Mouse (Mus musculus) thymus, postnatal 0 days (tissue): ENCODE measurements at regions not wholly inside any gene's neighbourhood (a gene's known extent, or its start where the extent isn't known, plus 50 kb on each side); places are given as distances from the start of the nearest gene placed in this dataset.
"Not testable (repeated sequence)": the region's sequence is repeated elsewhere in the genome, so short reads cannot be mapped to it uniquely, and the experiment has no call there.

Experiments used
- DNase-seq: peaks from one replicate; pipeline ENCODE4 v3.0.0-alpha.2; 2015; ENCODE audit warnings: low spot score

DNA sequence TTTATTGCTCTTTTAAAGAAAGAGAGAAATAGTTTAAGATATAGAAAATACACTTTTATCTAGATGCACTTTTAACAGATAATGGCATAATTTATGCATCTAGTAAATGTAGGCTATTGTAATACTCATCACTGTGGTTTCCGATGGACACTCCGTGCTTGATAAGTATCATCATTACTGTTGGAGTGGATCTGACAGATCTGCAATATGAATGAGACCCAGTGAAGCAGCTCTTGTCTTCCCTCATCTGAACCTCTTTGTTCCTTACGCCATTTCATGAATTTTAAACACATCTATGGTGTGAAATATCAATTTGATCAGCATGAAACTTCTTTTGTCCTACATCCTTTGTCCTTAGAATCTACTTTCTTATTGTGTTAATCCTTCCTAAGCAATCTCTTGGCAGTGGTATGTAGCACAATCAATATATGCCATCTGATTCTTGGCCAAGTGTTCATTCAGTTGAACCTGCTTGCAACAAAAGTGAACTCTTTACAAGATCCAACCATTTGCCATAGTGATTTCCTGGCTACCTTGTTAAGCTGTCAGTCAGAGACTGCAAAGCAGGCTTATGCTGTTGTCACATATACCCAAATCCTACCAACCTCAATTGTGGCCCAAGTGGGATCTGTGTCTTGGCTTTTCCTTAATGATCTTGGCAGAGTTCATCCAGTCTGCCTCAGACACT, 452.0 kb upstream of the Dab2 start:
- no peak for DNase-seq

DNA sequence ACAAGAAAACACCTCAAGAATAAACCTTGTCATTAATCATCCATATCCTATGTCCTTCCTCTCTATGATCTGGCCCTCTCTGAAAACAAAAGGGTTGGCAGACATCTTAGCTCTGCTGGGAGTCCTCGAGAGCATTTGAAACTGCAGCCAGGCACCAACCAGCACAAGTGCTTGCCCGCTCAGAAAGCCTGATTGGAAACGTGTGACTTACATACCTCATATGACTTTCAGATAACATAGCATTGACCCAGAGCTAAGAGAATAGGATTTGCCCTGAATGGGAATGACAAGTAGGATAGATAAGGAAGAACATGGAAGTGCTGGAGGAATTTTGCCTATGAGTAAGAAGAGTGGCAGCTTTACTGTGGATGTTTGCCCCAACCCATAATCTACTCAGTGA, 447.1 kb upstream of the Dab2 start:
- no peak for DNase-seq

DNA sequence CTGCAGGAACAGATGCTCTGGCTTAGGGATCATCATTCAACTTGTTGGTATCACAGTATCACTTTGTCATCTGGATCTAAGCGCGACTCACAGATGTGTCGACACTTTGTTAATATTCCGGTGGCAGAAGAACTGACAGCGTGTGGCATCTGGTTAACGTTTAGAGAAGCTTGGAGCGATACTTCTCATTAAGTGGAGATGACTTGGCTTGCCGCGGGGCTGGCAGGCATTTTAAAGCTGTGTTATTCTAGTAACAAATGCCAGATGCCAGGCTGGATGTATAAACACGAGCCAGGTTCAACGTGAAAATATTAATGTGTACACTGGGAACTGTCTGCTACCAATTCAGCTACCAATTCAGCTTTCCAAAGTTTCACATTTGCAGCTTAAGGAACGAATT, 430.3 kb upstream of the Dab2 start:
- no peak for DNase-seq

DNA sequence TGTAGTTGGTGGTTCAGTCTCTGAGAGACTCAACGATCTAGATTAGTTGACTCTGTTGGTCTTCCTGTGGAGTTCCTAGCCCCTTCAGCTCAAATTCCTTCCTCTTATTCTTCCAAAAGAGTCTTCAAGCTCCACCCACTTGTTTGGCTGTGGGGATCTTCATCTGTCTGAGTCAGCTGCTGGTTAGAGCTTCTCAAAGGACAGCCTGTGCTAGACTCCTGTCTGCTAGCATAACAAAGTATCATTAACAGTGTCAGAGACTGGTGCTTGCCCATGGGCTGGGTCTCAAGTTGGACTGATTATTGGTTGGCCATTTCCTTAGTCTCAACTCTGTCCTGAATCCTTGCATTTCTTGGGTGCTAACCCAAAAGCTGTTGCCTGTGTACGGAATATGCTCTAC, 429.7 kb upstream of the Dab2 start:
- DNase-seq = no peak

DNA sequence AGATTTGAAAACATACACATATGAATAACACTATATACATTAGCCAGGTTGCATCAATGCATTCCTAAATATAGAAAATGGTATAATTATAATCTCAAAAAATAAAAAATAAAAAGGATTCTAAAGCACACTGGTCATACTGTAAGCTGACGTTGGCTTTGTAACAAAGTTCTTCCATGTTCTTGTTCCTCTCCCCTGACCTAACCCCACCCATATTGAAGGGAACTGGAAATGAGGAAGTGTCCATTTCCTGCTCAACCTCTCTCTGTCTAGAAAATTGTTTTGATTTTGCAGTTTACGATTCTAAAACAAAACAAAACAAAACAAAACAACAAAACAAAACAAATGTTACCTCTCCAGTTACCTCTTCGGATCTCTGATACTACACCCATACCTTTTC, 427.5 kb upstream of the Dab2 start:
- no peak for DNase-seq

DNA sequence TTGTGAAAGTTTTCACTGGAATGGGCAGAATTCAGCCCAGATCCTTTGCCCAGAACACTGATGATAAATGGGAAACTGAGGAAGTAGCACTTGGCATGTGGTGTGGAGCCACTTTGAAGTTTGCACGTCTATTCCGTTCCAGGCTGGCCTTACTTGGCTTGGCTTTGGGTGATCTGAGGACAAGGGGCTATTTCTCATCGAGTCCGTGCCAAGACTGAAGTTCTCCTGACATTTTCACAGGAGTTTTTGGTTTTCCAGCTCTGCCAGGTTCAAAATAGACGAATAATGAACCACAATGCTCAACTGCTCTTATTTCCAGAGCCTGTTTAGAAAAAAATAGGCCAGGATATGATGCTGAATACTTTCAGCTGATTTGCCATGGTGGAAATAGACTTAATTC, 421.8 kb upstream of the Dab2 start:
- DNase-seq = no peak

DNA sequence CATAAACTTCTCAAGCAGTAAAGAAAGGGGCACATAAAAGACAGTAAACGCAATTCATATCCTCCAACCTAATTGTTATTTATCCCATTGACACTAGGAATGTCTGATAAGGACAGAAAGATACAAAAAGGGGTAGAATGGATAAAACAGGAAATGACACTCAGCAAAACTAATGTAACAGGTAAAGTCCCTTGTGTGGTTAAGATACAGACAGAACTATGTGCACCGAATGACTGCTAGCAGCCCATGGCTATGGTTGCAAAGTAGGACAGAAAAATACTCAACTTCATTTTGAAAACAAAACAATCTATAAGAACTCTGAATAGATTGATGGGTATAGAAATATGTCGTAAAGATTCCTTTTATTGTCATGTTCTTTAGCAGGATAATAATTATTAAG, 408.4 kb upstream of the Dab2 start:
- no peak for DNase-seq

DNA sequence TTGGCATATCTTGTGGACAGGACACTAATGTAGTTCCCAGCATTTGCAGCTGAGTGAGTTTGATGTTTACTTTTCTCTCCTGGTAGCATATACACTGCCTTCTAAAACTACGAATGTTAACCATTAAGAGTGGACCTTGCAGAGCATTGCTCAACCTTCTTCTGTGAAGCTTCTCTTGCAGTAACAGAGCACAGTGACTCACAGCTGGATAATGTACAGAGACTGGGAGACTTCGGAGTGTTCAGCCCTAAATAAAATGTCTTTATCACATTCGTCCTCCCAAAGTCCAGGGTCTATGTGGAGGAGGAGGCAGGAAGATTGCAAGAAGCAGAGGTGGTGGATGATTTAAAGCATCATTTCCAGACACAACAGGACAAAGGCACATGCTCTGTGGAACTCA, 407.6 kb upstream of the Dab2 start:
- no peak for DNase-seq

DNA sequence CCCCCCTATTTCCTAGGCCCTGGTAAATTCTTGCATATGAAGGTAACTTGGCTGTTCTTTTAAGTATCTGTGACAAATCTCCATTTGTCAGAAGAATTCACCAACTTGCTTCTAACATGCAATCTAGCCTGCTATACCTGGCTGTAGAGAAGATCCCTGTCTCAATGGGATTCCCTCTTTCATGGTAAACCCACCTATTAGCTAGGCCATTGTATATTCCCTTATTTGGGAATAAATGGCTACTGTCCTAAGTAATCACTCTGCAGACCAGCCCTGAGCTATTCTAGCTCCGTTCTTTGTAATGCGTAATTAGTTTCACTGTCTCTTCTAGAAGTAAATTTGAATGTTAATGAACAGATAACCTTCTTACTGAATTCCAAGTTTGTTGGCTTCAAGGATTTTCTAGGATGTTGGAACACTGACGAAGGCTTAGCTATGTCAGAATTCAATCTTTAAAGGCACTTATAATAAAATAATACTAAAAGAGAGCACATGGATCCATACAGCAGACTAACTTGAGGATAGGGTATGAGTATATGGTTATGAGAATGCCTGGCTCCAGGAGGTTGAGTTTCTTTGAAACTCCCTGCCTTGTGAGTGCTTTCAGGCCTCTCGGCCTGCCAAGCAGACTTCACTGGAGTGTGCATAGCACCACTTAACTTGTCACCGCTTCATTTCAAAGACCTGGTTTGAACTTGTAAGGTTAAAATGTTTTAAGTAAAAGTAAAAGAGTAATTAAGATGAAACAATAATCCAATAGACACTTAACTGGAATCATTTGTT, 403.7 kb upstream of the Dab2 start:
- not testable (repeated sequence) for DNase-seq

DNA sequence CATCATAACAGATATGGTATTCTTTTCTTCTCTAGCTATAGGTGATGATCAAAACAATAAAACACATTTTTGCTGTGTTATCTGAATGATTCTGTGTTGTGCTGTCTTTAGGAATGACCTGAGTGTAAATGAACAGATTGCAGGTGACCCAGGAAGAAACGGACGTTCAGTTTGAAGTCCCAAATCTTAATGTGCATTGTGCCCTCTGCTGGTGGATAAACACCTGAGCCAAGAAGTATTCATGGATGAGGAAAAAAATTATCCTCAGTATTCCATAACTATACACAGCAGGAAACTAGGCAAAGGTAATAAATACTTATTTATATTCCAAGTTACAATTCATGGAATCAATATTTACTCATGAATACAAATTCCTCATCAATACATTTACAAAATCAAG, 384.3 kb upstream of the Dab2 start:
- DNase-seq = peak; percentile 48

DNA sequence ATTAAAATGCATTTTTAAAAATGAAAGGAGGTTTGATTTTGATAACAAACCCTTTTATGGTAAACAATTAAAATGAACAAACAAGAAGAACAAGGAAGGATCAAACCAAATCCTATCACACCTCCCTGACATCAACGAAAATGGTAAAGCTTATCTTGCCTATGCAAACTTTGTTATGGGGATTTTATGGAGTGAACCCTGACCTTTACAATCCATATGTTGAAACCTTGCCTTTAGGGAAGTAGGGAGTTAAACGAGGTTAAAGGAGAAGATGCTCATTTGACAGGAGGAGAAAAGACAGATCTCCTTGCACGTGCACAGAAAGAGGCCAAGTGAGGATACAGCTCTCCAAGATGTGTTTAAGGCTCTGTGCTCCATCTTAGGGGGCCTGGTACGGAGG, 379.5 kb upstream of the Dab2 start:
- no peak for DNase-seq

DNA sequence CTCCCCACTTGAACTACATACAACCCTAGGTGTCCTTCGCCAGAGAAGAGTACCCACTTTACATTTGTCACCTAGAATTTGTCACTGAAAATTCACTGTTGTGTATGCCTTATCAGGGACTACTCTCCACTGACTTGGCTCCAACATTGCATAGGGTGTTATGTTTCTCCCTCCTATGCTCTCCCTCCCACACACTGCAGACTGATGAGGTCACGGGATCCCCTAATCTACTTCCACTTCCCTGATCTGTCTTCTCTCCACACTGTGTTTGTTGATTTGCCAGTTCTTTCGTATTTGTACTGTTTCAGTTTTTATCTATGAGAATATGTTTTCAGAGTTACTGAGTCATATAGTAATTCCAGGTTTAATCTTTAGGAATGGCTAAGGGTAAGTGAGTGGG, 371.8 kb upstream of the Dab2 start:
- DNase-seq = no peak

DNA sequence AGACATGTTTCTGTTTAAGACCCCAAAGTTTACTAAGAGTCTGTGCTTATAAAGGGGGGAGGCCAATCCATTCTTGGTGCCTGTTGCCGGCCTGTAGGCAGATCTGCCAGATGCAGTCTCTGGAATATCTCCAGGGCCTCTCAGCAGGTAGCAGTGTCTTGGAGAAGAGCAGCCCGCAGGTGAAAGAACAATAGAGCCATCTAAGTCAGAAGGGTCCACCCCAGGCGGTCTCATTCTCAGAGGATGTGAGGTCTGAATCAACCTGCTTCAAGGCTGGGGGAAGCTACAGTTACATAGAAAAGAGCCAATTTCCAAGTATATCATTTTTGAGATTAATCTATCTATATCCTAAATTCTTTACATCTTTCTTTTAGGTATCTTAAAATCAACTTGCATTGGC, 366.0 kb upstream of the Dab2 start:
- DNase-seq = no peak

DNA sequence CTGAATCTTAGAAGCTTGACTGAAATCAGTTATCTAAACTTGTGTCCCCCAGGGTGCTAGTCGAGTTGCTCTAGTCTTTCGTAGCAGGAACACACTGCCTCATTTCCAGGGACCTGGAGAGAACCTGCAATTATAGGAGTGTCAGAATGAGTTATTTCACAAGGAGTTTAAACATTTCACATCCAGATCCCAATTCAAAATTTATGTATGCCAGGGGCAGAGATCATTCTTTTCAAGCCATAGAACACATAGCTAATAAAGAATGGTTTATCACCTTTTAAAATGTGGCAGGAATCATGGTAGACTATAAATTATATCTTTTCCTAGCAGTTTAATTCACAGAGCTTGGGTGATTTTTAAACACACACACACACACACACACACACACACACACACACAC, 358.6 kb upstream of the Dab2 start:
- DNase-seq = no peak

DNA sequence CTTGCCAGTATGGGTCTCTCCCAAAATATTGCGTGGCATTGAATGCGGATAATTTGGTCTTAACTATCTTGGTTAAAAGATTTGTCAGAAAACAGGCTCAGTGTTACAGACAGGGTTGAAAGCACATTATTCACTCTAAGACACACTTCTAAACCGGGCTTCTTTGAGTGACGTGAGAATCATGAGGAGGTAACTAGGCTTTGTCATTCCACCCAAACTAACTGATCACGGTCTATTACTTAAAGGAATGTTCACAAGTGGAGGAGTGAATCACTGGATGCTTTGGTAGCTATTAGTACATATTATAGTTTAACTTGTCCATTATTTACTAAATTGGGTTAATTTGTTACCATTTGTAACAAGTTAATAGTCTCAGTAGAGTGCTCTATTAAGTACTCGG, 352.9 kb upstream of the Dab2 start:
- no peak for DNase-seq

DNA sequence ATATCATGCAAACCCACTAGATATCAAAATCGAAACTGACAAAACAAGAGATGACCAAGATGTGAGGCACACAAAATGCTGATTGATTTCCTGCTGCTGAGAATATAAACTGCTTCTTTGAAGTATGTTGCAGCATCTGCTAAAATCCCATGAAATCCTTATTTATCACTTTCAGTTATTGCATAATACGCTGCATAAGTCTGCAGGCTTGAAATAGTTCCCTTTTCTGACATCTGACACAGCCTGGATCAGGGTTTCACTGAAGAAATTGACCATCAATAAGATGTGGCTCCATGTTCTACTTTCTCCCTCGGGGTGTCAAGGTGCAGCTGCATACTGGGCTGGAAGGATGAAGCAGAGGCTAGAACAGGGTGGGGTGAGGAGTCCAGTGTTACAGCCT, 348.7 kb upstream of the Dab2 start:
- no peak for DNase-seq

DNA sequence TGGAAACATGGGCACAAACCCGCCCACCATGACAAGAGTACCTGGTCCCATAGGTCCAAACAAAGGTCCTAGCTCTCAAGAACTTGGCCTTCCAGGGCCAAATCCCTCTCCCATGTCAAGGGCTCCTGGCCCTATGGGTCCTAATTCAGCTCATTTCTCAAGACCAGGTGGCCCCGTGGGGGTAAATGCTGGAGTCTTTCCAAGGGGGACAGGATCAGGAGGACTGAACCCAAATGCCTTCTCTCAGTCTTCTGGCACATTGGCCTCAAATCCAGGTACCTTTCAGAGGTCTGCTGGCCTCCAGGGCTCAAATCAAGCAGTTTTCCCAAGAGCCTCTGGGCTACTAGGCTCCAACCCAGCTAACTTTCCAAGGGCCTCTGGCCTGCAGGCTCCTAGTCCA, 347.9 kb upstream of the Dab2 start:
- DNase-seq = not testable (repeated sequence)

DNA sequence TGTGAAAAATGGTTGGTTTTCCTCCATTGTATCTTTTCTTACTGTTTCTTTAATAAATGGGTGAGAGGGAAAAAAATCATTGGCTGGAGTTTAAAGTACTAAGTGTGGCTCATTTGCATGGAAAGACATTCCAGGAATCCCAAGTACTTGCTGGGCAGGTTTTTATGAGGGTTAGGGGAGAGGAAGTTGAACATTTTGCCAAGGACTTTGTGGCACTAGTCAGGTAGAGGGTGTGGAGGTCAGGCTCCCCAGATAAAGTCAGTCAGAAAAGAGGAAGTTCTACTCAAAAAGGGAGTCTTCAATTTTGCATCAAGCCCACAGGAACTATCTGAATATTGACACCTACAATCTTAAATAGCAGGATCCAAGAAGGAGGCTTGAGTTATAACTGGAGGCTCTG, 346.5 kb upstream of the Dab2 start:
- no peak for DNase-seq

DNA sequence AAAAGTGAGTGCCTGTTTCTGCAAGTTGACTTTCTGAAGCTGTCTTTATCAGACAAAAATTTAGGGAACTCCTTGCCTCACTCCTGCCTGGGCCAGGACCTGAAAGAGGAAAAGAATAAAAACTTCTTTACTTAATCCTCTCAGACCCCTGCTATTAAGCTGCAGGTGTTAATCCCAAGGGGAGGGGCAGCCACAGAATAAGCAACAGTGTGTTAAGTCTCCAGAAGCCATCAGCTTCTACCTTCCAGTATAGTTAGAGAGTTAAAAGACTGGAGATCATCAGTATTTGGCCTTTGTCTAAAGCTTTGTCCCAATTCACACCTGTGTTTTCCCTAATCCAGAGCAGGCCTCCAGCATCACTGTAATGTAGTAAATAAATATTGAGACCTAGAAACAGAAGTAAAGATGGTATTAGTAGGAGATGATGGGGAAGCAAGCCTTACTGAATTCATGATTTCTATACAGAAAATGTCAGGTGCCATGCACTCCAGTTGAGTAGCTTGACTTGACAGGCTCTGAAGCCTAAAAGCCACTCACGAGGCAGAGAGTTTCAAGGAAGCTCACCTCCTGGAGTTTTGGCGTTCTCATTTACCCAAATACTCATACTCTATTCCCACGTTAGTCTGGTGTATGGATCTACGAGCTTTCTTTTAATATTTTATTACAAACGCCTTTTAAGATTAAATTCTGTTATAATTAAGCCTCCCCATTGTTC, 308.1 kb upstream of the Dab2 start:
- no peak for DNase-seq

DNA sequence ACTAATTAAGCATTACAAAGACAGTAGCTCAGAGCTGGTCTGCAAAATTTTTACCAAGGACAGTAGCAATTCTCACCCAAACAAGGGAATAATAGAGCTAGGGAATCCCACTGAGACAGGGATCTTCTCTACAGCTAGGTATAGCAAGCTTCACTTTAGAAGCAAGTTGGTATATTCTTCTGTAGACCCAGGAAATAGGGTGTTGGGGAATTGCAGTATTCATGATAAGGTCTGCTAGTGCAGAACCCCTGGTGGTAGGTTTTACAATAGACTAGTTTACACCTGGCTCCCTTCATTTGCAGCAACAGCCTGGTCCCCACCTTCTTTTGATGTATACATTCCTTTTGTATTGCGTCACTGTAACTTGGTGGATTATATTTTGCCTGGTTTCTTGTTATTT, 307.4 kb upstream of the Dab2 start:
- DNase-seq = not testable (repeated sequence)

DNA sequence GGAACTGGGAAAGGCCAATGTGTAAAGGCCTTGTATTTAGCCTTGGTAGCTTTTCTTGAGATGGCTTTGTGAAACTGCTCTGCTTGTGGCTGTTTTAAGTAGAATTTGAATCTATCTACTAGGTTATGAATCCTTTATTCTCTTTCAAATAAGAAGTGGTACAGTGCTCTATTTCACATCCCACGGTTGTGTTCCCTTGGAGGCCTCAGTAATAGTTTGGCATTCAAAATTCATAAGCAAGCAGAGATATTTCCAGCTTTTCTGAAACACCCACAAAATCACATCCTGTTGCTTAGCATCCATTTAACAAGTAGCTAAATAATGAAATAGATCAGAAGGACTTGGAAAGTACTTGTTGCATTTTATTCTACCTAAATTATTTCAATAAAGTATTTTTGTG, 298.8 kb upstream of the Dab2 start:
- DNase-seq = no peak

DNA sequence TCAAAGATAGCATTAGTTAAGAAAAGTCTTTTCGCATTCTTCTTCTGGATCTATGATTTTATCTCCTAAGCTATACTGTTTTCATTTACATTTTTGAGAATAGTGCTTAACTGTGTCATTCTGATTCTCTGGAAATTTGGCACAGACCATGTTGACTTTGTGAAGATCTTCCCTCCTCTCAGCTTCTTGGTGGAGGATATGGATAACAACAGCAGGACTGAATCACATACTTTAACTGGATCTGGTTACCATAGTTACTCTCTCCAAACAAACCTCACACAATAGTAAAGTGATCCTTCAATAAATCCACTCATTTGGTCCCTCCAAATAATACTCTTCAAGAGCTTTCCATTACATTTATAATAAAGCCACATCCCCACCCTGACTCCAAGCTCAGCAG, 298.2 kb upstream of the Dab2 start:
- no peak for DNase-seq

DNA sequence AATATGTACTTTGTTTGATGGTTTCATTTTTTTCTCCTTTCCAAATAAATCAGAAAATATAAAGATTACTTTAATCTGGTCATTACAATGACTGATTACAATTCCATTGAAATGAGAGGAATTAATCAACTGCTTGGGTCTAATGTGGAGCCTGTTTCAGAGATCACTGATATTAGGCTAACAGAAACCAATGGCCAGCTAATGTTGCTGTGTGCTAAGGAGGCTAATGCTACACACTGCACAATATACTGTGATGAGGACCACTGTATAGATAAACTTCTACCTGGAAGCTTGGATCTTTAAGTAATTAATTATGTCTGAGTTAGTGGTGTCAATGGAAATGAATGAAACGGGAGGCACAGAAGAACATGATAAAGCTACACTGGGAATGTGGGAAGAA, 284.6 kb upstream of the Dab2 start:
- no peak for DNase-seq
